Mouse (Mus musculus): ENCODE results near the gene Col19a1.

Col19a1 gene

DNA sequence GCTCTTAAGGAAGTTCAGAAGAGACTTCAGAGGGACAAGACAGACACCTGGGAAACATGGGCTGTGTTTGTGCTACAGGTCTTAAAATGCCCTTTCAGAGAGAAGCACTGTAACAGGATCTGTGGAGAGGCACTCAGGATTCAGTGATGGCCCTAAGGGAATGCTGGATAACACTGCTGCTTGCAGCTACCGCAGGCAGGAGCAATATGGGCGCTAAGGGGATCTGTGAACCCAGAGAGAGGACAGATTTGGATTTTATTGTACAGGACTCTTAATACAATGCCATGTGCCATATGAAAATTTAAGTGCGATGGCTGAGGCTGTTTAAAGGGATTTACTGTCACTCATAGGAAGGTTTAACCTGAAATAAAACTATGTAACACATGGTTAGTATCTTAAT is 270.8 kb downstream of the Col19a1 start:
- DNase-seq (ENCODE audit: low read depth, low spot score): no peak

DNA sequence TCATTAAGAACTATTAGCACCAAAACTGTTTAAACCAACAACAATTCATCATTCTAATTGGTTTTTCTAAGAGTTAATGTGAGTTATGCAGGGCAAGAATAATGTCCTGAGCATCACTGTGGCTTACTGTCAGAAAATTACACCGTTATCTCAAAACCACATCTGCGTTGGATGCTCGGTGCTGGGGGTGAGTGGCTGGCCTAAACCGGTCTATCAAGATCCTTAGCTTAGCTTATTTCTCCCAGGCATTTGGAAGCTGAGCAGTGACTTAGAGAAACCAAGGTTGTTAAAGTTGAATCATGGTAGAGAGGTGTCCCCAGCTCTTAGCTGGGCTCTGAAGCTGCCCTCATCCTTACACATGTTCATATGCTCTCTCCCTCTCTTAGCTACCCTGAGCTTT is 276.4 kb downstream of the Col19a1 start:
- no peak for DNase-seq (ENCODE audit: low read depth, low spot score)

DNA sequence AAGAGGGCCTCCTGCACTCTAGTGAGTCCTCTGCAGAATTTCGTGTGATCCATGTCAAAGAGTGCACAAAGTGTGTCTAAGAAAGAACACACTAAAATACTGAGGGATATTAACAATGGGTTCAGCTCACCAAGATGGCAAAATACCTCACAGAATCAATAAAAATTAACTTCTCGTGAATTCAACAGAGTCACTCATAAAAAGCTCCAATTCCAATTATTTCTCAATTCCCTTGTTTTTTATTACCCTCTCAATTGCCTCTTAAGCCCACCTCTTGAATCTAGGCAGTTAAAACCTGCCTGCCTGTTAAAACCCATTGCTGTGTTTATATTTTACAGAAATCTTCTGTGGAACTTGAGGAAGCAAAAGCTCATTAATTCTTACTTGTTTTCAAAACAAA is 277.1 kb downstream of the Col19a1 start:
- no peak for DNase-seq (ENCODE audit: low read depth, low spot score)

DNA sequence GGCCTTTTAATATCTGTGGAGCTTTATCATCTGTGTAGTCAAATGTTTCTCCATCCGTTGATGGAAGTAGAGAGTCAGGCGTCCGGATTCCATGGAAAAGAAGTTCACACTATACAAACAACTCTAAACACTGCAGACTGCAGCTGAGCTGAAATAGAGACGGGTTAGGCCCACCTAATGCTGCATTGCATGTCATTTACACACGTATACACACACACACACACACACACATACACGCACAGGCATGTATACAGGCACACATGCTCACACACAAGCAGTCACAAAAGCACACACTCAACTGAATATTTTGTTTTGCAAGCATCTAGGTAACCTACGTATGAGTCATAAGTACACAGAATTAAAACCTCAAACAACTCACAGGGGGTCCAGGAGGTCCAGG is 284.2 kb downstream of the Col19a1 start:
- no peak for DNase-seq (ENCODE audit: low read depth, low spot score)

DNA sequence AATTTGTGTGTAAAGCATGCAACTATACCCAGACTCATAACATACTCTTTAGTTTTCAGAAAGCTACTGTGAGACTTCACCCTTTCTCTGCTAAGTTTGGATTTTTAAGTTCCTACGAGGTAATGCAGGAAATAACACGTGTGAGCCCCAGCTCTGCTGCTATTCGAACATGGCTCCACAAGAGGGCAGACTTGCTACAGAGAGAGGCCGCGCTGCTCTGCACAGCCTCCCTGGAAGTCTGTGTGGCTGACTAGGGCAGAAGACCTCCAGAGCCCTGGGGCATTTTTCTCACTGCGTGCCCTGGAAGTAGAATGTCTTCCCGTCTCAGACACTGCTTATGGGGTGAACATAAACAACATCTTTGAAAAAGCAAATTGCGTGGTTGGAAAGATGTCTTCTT is 284.6 kb downstream of the Col19a1 start:
- DNase-seq (ENCODE audit: low read depth, low spot score): no peak

DNA sequence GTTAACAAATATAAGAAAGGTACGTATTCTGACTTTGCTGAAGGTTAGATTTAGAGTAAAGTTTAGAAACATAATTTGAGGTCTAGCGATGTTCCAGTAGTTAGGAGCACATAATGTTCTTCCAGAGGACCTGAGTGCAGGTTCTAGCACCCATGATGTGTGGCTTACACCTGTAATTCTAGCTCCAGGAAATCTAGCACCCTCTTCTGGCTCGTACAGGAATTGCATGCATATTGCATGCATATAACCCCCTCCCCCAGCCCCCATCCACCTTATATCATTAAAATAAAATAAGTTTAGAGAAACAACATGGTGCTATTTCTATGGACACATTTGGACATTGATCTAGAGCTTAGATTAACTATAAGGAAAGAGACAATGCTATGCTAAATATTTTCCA is 286.6 kb downstream of the Col19a1 start:
- no peak for DNase-seq (ENCODE audit: low read depth, low spot score)

DNA sequence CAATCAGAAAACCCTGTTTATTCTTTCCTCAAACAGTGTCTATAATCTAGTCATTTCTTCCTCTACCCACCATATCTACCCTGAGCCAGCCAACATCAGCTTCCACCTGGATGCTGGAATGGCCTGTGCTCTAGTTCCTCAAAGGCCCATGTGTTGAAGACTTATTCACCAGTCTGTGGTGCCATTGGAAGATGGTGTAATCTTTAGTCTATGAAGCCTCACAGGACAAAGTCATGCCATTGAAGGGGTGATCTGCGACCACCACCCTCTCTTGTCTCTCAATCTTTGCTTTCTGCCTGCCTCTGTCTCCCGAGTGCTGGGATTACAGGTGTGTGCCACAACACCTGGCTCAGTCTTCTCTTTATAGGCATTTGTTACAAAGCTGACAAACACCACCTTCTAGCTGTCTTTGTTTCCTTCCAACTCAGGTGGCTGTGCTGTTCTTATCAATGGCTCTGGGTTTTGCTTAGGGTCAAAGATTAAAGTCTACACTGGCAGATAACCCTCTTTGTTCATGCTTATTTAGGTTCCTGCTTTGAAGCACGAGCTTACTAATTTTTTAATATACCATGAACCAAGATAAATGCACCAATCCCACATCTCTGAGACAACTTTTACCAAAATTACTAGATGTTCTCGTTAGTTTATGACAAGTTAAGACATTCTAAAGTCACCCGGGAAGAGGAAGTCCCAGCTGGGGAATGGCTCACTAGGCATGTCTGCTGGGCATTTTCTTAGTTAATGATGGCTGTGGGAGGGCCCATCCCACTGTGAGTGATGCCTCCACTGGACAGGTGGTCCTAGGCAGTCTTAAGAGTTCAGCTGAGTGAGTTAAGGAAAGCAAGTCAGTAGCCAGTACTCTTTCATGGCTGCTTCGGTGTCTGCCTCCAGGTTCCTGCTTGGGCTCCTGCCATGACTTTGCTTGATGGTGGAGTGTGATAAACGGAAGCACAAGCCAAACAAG is 292.0 kb downstream of the Col19a1 start:
- no peak for DNase-seq (ENCODE audit: low read depth, low spot score)

DNA sequence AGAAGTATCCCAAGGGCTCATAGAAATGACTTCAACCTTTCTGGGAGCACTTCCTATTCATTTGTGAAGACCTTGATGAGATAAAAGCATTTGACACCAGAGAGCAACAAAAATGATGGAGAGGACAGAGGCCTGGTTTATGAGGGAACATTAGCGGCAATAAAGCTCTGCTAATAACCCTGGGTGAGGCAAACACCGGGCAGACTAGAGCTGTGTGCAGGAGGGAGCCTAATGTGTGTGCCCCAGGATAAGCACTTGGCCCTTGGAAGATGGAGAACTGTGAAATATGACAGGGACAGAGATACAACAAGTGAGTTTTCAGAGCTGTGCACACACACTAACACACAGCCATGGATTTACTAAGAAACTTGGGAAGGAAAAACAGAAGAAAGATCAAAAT is 294.8 kb downstream of the Col19a1 start:
- DNase-seq (ENCODE audit: low read depth, low spot score): no peak

DNA sequence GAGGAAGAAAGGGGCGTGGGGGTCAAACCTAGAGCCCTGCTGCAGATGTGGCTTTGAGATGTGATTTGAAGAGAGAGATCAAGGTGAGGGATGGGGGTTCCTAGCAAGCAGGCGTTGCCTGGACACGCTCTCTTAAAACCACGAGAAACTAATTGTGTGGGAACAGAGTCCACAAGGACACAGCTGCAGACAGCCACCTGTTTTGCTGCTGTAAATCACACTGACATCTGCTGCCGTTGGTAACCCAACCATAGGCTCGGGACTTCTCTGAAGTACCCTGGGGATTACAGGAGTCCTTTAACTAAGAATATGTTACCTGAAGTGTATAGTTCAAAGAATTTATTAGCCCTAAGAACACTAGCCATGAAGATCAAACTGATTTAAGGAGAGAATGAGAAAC is 300.9 kb downstream of the Col19a1 start:
- DNase-seq (ENCODE audit: low read depth, low spot score): no peak

DNA sequence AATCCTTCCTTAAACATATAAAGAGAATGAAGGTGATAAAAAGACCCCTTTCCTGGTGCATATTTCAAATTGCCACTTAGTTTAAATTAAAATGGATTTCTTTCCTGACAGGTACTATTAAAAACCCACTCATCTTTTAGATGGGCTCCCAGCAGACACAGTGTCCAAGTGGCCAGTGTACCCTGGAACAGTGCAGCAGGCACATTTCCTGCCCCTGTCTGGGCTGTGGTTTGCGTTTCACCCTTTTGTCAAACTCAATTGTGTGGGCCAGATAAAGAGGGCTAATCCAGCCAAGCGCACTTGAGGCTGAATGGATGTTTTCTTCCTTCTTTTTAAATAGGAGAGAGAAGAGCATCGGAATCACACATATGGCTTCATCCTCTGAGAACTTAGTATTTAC is 320.2 kb downstream of the Col19a1 start:
- DNase-seq (ENCODE audit: low read depth, low spot score): no peak

DNA sequence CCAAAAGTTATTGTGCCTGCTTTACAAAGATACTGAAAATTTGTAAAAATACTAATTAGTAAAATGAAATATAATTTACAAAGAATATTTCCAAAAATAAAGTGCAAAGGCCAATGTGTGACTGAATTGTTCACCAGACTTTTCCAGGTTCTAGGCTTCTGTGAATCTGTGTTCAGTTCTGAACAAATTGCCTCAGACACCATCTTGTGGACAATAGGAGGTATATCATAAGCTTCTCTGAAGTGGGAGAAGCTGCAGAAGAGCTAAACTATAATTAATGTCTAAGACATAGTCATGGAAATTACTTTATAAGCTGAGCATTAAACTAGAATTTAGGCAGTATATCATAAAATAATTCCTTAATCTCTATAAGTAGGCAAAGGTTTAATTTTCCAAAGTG is 326.1 kb downstream of the Col19a1 start:
- DNase-seq (ENCODE audit: low read depth, low spot score): no peak

DNA sequence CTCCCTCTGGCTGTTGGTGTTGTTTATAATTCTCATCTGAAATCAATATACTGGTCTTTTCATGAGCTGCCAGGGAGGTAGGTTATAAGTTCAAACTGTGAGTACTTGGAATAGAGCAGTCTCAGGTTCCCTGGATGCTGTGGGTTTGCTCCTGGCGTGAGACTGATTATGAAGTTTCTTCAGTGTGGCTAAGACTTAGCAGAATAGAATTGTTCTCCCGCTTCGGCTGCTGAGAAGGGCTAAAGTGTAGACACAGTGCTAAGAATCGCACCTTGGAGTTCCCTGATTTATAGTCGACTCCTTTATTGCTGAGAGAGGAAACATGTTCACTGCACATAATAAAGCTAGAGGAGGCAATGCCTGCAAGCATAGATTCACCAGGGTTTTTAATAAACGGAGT is 327.9 kb downstream of the Col19a1 start:
- DNase-seq (ENCODE audit: low read depth, low spot score): no peak

DNA sequence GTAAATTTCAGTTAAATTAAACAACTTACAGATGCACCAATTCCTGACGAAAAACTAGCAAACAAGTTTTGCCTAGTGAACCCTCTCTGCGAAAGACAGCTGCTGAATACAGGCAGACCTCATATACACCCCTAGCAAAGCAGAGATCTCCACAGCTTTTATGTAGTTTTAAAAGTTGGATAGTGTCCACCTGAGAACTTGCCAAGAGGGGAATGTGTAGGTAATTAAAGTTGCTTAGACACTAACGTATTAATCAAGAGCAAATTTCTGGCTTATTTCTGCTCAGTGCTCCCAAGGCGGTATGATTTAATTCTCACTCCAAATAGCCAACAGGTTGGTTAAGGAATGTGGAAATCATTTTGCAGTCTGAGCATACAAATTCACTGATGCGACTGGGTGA is 329.3 kb downstream of the Col19a1 start:
- no peak for DNase-seq (ENCODE audit: low read depth, low spot score)

DNA sequence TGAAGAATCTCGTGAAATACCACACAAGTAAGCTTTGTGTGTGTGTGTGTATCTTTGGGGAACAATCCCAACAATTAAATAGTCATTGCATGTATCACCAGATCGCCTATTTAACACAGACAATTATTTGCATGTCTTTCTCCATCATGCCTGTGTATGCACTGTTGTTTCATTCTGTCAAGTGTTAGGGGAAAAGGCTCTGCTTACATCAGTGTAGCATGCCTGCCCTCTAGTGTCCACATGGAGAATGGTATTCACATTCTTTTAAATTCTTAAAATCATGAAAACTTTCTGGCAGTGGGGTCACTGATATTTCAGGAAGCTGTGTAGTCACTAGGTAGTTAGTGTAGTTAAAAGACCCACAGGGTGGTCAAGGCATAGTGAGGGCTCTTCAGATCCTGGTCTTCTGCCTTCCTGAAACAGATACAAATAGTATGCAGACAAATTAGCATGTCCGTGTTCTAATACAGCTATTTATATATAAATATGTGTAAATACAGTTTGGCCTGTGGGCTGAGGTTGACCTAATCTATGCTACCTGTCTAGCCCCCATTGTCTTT is 338.1 kb downstream of the Col19a1 start:
- no peak for DNase-seq (ENCODE audit: low read depth, low spot score)

DNA sequence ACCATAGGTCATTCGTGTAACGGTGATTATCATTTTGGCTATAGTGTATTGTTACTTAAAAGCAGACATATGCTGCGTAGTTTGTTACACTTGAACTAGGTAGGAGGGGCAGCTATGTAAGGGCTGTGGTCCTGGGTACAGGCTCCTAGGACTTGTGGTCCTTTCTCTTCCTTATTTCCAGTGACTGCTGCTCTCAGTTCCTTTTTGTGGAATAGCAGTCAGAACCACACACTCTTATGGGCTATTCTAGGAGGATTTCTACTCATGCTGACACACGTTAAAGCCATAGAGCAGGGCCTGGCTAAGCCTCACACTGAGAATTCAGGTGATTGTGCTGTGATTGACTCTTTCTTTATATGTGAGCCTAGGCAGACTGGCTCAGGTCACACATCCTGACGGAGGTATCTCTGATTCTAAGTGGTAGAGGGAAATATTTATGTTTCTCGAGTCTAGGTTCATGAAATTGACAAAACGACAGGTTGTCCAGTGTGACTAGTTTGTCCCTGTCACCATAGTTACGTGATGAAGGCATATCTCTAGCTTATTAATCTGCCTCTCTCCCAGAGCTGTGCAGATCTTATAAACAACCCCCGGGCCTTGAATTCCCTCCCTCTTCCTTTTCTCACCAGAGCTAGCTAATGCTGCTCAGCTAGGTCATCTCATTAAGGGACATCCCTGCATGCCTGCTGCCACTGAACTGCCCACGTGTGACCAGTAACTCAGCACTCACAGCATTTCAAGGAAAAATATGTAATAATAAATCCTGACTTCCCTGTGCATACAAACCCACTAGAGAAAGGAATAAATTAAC is 338.8 kb downstream of the Col19a1 start:
- DNase-seq (ENCODE audit: low read depth, low spot score): no peak

DNA sequence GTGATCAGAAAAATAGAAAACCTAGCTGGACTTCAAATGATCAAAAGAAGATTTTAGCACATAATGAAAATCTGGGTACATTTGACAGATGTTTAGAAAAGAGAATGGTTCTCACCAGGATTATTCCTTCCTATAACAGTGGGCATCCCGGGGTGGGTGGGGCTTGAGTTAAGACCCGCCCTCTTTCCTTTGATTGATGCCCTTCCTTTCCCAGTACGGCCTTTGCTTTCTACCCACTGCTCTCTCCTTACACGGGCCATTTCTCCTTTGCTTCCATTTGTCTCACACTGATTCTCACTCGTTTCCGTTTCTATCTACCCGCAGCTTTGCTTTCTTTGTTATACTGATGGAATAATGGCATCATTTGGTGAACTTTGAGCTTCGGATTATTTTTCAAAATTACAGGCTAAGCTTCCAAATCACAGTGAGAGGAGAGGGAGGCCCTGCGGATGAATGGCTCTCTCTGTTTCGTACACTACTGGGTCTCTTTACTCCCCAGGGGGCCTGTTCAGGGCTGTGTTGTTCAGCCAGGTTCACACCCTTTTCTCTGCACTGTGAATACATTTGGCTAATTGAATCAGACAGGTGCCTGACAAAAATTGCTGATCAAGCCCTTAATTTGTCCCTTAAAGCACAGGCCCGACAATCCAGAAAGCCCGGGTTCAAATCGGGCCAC is 341.4 kb downstream of the Col19a1 start:
- no peak for DNase-seq (ENCODE audit: low read depth, low spot score)

DNA sequence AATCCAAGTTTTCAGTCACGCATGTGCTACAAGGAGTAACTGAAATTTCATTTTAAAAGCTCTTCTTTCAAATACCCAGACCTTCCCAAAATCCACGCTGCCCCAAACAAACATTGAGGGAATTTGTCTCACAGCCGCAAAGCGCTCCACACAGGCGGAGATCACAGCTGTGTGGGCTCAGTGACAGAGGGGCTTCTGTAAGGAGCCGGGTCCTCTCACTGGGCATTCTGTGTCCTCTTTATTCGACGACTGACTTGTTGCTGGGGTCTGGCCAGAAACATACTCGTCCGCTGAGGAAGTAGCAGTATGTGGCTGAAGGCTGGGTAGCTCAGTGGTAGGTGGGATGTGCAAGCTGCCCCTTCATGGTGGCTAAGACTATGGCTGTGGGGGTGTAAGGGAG is 342.3 kb downstream of the Col19a1 start:
- no peak for DNase-seq (ENCODE audit: low read depth, low spot score)

DNA sequence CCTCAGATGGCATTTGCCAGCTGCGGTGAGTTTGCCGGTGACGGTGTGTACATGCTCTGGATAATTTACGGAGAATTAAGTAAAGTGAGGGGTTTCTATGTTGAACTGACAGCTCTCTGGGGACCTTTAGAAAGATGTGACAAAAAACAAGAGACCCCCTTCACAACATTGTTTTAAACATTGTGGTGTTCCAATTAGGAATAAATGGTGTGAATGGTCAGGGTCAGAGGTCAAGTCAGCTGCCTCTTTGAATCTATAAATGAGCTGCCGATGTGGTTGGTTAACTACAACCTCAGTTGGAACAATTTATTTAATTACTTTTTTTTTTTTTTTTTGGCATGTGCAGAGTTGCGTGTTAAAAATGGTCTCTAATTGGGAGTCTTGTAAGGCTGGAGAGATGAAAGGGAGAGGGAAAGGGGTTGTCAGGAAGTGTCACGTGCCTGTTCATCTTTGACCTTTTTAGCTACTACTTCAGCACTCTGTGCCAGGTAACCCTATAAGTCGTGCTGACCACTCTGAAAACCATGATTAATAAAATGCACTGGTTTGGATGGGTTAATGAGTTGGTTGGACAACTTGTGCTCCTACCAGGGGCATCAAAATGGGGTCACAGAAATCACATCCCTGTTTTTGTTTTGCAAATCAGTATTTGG is 347.1 kb downstream of the Col19a1 start:
- DNase-seq (ENCODE audit: low read depth, low spot score): no peak

DNA sequence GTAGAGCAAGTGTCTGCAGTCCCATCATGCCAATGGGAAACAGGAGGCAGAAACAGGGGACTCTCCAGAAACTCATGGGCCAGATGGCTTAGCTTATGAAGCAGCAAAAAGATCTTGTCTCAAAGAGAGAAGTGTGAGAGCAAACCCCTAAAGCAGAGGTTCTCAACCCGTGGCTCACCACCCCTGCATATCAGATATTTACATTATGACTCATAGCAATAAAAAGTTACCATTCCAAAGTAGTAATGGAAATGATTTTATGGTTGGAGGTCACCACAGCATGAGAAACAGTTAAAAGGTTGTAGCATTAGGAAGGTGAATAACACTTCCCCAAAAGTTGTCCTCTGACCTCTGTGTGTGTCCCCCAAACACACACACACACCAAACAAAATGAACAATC is 350.9 kb downstream of the Col19a1 start:
- no peak for DNase-seq (ENCODE audit: low read depth, low spot score)

DNA sequence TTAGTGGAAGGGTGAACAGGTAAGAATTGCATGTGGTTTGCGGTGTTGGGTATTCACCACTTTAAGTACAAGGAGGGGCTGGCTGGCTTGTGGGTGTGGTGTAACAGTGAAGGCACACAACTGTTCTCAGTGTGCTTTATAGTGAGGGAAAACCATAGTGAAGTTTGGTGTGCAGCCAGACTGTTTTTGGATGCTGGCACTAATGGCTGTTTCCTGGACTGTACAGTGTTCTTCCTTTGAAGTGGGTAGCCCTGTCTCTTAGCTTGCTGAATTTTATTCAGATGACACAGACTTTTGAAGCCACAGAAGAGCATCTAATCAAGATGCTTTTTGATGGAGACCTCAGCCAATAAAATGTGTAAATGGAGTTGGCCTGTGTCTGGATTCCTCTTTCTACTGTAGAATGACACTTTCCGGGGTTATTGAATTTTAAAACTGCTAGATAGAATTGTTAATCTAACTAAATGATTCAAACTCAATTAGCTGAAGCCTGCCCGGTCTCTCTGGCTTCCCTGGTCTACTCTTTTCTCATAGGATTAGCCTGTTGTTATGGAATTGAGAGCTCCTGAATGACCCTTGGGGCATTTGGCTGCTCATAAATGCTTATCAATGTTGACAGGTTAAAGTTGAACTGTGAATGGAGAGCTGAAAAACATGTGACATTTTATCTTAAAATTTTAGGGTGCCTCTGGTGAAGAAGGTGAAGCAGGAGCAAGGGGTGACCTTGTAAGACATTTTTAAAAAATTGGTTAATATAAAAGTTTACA is 355.6 kb downstream of the Col19a1 start:
- DNase-seq (ENCODE audit: low read depth, low spot score): no peak

DNA sequence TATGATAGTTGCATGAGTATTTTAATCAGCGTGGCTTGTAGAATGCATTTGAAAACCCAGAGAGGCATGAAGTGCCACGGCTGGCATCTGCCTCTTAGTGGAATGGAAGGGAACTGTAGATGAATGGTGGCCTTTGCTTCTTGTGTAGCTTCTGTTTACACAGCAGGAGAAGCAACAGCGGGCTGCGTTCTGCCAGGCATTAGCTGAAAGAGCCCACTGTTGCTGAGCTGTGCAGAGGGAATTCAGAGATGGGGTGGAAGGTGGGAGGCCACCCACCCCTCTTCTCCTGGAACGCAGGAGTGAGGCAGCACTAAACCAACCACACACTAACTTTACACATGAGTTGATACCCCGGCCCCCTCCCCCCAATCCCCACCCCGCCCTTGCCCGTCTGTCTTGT is 356.8 kb downstream of the Col19a1 start:
- no peak for DNase-seq (ENCODE audit: low read depth, low spot score)
